Mouse (Mus musculus) right cerebral cortex, postnatal 25 days (tissue): ENCODE results near the gene Acox2.

ENCODE experiments used
- DNase-seq: peaks from one replicate; pipeline ENCODE4 v3.0.0; 2022

The Acox2 gene

GRCm38 (mm10) chr14:8209896-8210295, 49.3 kb downstream of the Acox2 start:
- DNase-seq = no peak

- DNase-seq = peak; percentile 85
These were observed 50.3 kb downstream of the Acox2 start for GRCm38 (mm10) chr14:8208876-8209275.

- DNase-seq = no peak
These were observed 51.6 kb downstream of the Acox2 start for GRCm38 (mm10) chr14:8207543-8207942.

- no peak for DNase-seq
These were observed 52.0 kb downstream of the Acox2 start for GRCm38 (mm10) chr14:8207105-8207504.

- no peak for DNase-seq
These were observed 52.8 kb downstream of the Acox2 start for GRCm38 (mm10) chr14:8206179-8206910.

- no peak for DNase-seq
These were observed 57.4 kb downstream of the Acox2 start for GRCm38 (mm10) chr14:8201715-8202114.

- DNase-seq = no peak
These were observed 58.4 kb downstream of the Acox2 start for GRCm38 (mm10) chr14:8200769-8201168.

- DNase-seq = no peak
These were observed 66.4 kb downstream of the Acox2 start for GRCm38 (mm10) chr14:8192727-8193126.

GRCm38 (mm10) chr14:8191331-8191965, 67.7 kb downstream of the Acox2 start:
- no peak for DNase-seq

- DNase-seq = no peak
These were observed 68.6 kb downstream of the Acox2 start for GRCm38 (mm10) chr14:8190556-8190955.

- peak; percentile 71 for DNase-seq
These were observed 72.7 kb downstream of the Acox2 start for GRCm38 (mm10) chr14:8186278-8187045.

- DNase-seq = no peak
These were observed 75.8 kb downstream of the Acox2 start for GRCm38 (mm10) chr14:8183330-8183729.

GRCm38 (mm10) chr14:8180371-8181035, 78.7 kb downstream of the Acox2 start:
- DNase-seq = no peak

GRCm38 (mm10) chr14:8176251-8176650, 82.9 kb downstream of the Acox2 start:
- no peak for DNase-seq
